Mouse (Mus musculus): ENCODE measurements around the gene Rad9b. TPM values are rescaled to one million over a fixed set of nuclear protein-coding genes. Genes with fewer than 3 reads are reported as not detected.
A peak's percentile ranks its signal among the peaks of the same experiment; 100 is the strongest.

The Rad9b gene
- total and polyA plus RNA-seq, 2 experiments from 2014 or later = 14.6 to 20.0 TPM

DNA sequence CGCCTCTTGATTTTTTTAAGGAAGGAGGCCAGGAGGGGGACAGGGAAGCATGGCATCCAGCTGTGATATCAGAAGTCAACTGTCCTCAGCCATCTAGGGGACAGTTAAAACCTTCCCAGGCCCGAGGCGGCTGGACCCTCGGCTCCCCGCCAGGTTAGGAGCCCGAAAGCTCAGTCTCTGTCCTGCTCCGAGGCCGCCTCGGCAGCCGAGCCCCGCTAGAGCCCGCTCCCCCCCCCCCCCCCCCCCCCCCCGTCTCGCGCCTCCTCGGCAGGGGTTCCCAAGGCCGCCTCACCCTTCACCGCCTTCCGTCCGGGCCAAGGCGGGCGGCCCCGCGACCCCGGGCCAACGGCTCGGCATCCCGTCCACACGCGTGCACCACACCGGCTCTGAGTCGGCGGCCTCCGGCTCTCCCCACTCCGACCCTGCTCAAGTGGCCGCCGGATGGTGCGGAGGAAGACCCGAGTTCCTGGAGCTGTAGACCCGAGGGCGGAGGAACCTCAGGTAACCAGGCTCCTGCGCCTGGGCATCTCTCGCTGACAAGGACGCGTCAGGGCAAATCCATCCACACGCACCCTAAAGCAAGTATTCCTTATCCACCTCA, 17.7 kb upstream of the Rad9b start, which contains the start of gene Gpn3:
Gene Gpn3 (plus strand): TSS at position 286 of the 601 bp plus-strand sequence.
- DNase-seq (peak; percentile 31), ATAC-seq (peak; percentile 75)
- under 1% methylated on average over 35 of the region's 46 CpGs for WGBS
- Histone ChIP-seq H3K4me2 (ENCODE audit: low read depth) (peak within 1 kb of the TSS; percentile 72), H3K27ac (ENCODE audit: low read depth, low read length) (peak within 1 kb of the TSS; percentile 96), H3K36me3 (ENCODE audit: insufficient read depth) (peaks cover 39% of the 10 kb centered on the region), H3K4me3 (ENCODE audit: low read depth, low read length) (peak within 1 kb of the TSS; percentile 82), H3K27me3 (ENCODE audit: insufficient read depth, low read length) (no peaks in the 10 kb centered on the region), H3K9me3 (ENCODE audit: low read length) (no peaks in the 10 kb centered on the region), H3K9ac (peak within 1 kb of the TSS; percentile 87), H3K4me1 (ENCODE audit: insufficient read depth) (peaks cover 7% of the 10 kb centered on the region; the same call in 1 of the 2 replicates)
- TF ChIP-seq CTCF (IDR thresholded peaks at IDR 0.05; ENCODE audit: low read depth) = no peak

DNA sequence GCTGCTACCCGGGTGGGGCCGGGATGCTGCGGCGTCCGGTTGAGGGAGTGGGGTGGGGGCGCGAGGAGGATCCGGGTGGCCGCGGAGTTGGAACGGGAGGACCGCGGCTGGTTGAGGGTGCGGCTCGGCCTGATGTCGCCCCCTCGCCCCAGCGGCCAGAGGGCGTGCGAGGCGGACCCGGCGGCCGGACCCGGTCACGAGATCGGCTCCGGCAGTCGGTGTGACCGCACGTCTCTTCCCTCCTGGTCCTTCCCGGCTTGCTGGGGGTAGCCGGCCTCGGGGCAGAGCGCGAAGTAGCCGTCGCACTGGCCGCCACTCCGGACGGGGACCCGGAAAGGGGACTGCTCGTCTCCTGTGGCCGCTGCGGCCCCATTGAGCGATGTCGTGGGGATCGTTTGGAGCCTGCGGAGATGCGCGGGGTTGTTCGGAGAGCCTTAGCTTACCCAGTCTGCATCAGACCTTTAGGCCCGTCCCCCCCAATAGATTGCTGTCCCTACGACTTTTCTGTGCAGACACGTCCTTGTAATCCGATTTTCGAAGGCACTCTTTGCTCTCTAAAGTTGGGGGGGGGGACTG, 547 bp upstream of the Rad9b start:
- Histone ChIP-seq H3K36me3 (ENCODE audit: insufficient read depth) (0 out of 2 replicates have a peak, but pooled peaks cover 4% of the 10 kb centered on the region), H3K27ac (ENCODE audit: low read depth, low read length) (peak overlapping the region; percentile 86), H3K4me2 (ENCODE audit: low read depth) (peak overlapping the region; percentile 64), H3K9me3 (ENCODE audit: low read length) (no peaks in the 10 kb centered on the region), H3K9ac (peak overlapping the region; percentile 93), H3K4me3 (ENCODE audit: low read depth, low read length) (peak overlapping the region; percentile 98), H3K4me1 (ENCODE audit: insufficient read depth) (peaks cover 11% of the 10 kb centered on the region), H3K27me3 (ENCODE audit: insufficient read depth, low read length) (no peaks in the 10 kb centered on the region)
- TF ChIP-seq CTCF (IDR thresholded peaks at IDR 0.05; ENCODE audit: low read depth) = 0 out of 2 replicates have a peak, but pooled peaks have one; percentile 33
- whole genome bisulfite sequencing = under 1% methylated on average over 54 of the region's 57 CpGs
- no peak for DNase-seq
- ATAC-seq = peak; percentile 42

- H3K27me3 ChIP-seq (ENCODE audit: insufficient read depth, low read length) = no peaks in the 10 kb centered on the region
- no peaks in the 10 kb centered on the region for H3K9me3 ChIP-seq (ENCODE audit: low read length)
- H3K4me2 ChIP-seq (ENCODE audit: low read depth) = no peak overlapping the region
- DNase-seq = no peak
- no peak overlapping the region for H3K27ac ChIP-seq (ENCODE audit: low read depth, low read length)
- no peak overlapping the region for H3K4me3 ChIP-seq (ENCODE audit: low read depth, low read length)
- no peak for ATAC-seq
- H3K36me3 ChIP-seq (ENCODE audit: insufficient read depth) = no peaks in the 10 kb centered on the region
- TF ChIP-seq CTCF (IDR thresholded peaks at IDR 0.05; ENCODE audit: low read depth) = peak; percentile 27; the same call in 1 of the 2 replicates
- no peak overlapping the region for H3K9ac ChIP-seq
- H3K4me1 ChIP-seq (ENCODE audit: insufficient read depth) = no peaks in the 10 kb centered on the region
- WGBS = 77% methylated on average over 4 of the region's 4 CpGs
Measured at GRCm38 (mm10) chr5:122345777-122346176, 8.3 kb downstream of the Rad9b start.

GRCm38 (mm10) chr5:122344260-122344659, 9.8 kb downstream of the Rad9b start:
- no peaks in the 10 kb centered on the region for H3K36me3 ChIP-seq (ENCODE audit: insufficient read depth)
- ATAC-seq (peak; percentile 67), DNase-seq (peak; percentile 87)
- TF ChIP-seq CTCF (IDR thresholded peaks at IDR 0.05; ENCODE audit: low read depth) = peak; percentile 89
- H3K4me3 ChIP-seq (ENCODE audit: low read depth, low read length) = no peak overlapping the region
- H3K27me3 ChIP-seq (ENCODE audit: insufficient read depth, low read length) = no peaks in the 10 kb centered on the region
- no peaks in the 10 kb centered on the region for H3K9me3 ChIP-seq (ENCODE audit: low read length)
- H3K4me2 ChIP-seq (ENCODE audit: low read depth) = no peak overlapping the region
- 6% methylated on average over 5 of the region's 5 CpGs for WGBS
- no peak overlapping the region for H3K9ac ChIP-seq
- no peak overlapping the region for H3K27ac ChIP-seq (ENCODE audit: low read depth, low read length)
- no peaks in the 10 kb centered on the region for H3K4me1 ChIP-seq (ENCODE audit: insufficient read depth)

DNA sequence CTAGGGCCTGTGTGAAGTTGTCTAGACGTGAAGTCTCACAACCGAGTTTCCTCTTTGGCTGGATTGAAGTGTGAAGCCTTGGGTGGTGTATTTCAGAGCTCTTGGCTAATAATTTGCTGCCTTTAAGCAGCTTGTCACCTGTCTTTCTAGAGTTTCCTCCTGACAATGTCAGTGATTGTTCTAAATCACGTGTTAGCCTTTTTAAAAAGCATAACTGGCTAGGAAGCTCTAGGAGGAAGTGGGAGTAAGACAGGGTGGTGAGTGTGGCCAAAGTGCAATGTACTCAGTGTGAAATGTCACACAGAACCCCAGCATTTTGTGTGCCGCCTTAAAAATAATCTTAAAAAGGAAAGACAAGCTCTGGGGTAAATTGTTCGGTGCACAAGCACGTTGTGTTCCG, 10.3 kb downstream of the Rad9b start:
- no peaks in the 10 kb centered on the region for H3K27me3 ChIP-seq (ENCODE audit: insufficient read depth, low read length)
- WGBS = 41% methylated on average over 7 of the region's 7 CpGs
- no peak overlapping the region for H3K27ac ChIP-seq (ENCODE audit: low read depth, low read length)
- ATAC-seq = no peak
- H3K36me3 ChIP-seq (ENCODE audit: insufficient read depth) = no peaks in the 10 kb centered on the region
- H3K4me2 ChIP-seq (ENCODE audit: low read depth) = no peak overlapping the region
- no peak for TF ChIP-seq CTCF (IDR thresholded peaks at IDR 0.05; ENCODE audit: low read depth)
- no peak overlapping the region for H3K4me3 ChIP-seq (ENCODE audit: low read depth, low read length)
- no peak overlapping the region for H3K9ac ChIP-seq
- DNase-seq = no peak
- no peaks in the 10 kb centered on the region for H3K9me3 ChIP-seq (ENCODE audit: low read length)
- no peaks in the 10 kb centered on the region for H3K4me1 ChIP-seq (ENCODE audit: insufficient read depth)

DNA sequence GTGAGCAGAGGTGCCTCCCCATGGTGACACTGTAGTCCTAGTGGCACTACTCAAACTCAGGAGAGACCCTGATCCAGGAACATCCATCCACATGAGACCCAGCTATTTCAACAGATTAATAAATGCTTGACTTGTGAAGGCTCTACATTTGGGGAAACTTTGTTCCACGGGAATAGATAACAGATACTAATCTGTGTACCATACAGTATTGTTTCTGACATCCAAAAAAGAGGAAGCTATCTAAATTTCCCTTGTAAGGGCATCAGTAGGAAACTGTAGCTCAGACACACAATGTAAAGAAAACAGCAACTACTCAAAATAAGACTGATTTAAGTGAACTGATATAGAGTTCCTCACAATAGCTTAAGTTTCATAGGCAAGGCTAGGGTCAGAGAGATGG, 11.2 kb downstream of the Rad9b start:
- WGBS = 87% methylated on average over 1 of the region's 1 CpGs
- DNase-seq (no peak), ATAC-seq (no peak)
- no peaks in the 10 kb centered on the region for H3K27me3 ChIP-seq (ENCODE audit: insufficient read depth, low read length)
- H3K4me3 ChIP-seq (ENCODE audit: low read depth, low read length) = no peak overlapping the region
- no peak overlapping the region for H3K4me2 ChIP-seq (ENCODE audit: low read depth)
- H3K36me3 ChIP-seq (ENCODE audit: insufficient read depth) = no peaks in the 10 kb centered on the region
- H3K9ac ChIP-seq = no peak overlapping the region
- TF ChIP-seq CTCF (IDR thresholded peaks at IDR 0.05; ENCODE audit: low read depth) = no peak
- H3K27ac ChIP-seq (ENCODE audit: low read depth, low read length) = no peak overlapping the region
- no peaks in the 10 kb centered on the region for H3K9me3 ChIP-seq (ENCODE audit: low read length)
- H3K4me1 ChIP-seq (ENCODE audit: insufficient read depth) = no peaks in the 10 kb centered on the region

GRCm38 (mm10) chr5:122336554-122337294, 17.3 kb downstream of the Rad9b start:
- no peaks in the 10 kb centered on the region for H3K4me1 ChIP-seq (ENCODE audit: insufficient read depth)
- WGBS = 92% methylated on average over 7 of the region's 7 CpGs
- ATAC-seq = no peak

More at GRCm38 (mm10) chr5:122336554-122337294, 17.3 kb downstream of the Rad9b start:
- DNase-seq = no peak
- no peaks in the 10 kb centered on the region for H3K27me3 ChIP-seq (ENCODE audit: insufficient read depth, low read length)
- no peak overlapping the region for H3K4me3 ChIP-seq (ENCODE audit: low read depth, low read length)
- H3K4me2 ChIP-seq (ENCODE audit: low read depth) = no peak overlapping the region
- H3K9me3 ChIP-seq (ENCODE audit: low read length) = no peaks in the 10 kb centered on the region
- H3K9ac ChIP-seq = no peak overlapping the region
- H3K36me3 ChIP-seq (ENCODE audit: insufficient read depth) = no peaks in the 10 kb centered on the region
- H3K27ac ChIP-seq (ENCODE audit: low read depth, low read length) = no peak overlapping the region
- no peak for TF ChIP-seq CTCF (IDR thresholded peaks at IDR 0.05; ENCODE audit: low read depth)

Measured in forebrain, postnatal 0 days (tissue).